Mouse (Mus musculus) heart, embryonic 14.5 days (tissue): Measurements from ENCODE around the gene Nme7. TPM values are rescaled to one million over a fixed set of nuclear protein-coding genes. Genes with fewer than 3 reads are reported as not detected.

ENCODE experiments used
- ATAC-seq: fragments of 200-750 bp; cut with Nextera tagmentation; 2 replicates; pipeline ENCODE4 v1.8.0; 2017; ENCODE audit warnings: low read depth, moderate TSS enrichment; ENCODE audit not compliant: insufficient number of reproducible peaks, insufficient read depth, low FRiP score
- H3K27ac ChIP-seq, 2 experiments: fragments of 200-500 bp in 1 of 2; fragments of 300-500 bp in 1 of 2; sonication (generic) in 1 of 2; replicated peaks in 1 of 2; 2 replicates each; pipeline ENCODE4 v1.5.1; 2012 to 2014; ENCODE audit warnings: low read depth in 2 of 2, low read length in 2 of 2, control low read depth in 1 of 2, mild to moderate bottlenecking in 1 of 2, mixed read lengths in 1 of 2; ENCODE audit not compliant: control insufficient read depth in 1 of 2, insufficient read depth in 1 of 2
- H3K27me3 ChIP-seq: fragments of 300-500 bp; sonication (generic); 2 replicates; pipeline ENCODE4 v1.6.1; 2014; ENCODE audit warnings: mild to moderate bottlenecking, low read length, control low read depth; ENCODE audit not compliant: control insufficient read depth, insufficient read depth
- H3K36me3 ChIP-seq: fragments of 300-500 bp; sonication (generic); 2 replicates; pipeline ENCODE4 v1.6.1; 2014; ENCODE audit warnings: mild to moderate bottlenecking, control low read depth, low read length, mixed read lengths; ENCODE audit not compliant: control insufficient read depth, insufficient read depth
- H3K4me1 ChIP-seq, 2 experiments: fragments of 200-500 bp in 1 of 2; fragments of 300-500 bp in 1 of 2; sonication (generic) in 1 of 2; 2 replicates each; pipeline ENCODE4 v1.6.1; 2012 to 2014; ENCODE audit warnings: low read length in 2 of 2, control low read depth in 1 of 2, mixed read lengths in 1 of 2; ENCODE audit not compliant: control insufficient read depth in 2 of 2, insufficient read depth in 2 of 2
- H3K4me2 ChIP-seq: fragments of 300-500 bp; sonication (generic); 2 replicates; pipeline ENCODE4 v1.6.1; 2014; ENCODE audit warnings: mild to moderate bottlenecking, low read length
- H3K4me3 ChIP-seq, 2 experiments: fragments of 200-500 bp in 1 of 2; fragments of 300-500 bp in 1 of 2; sonication (generic) in 1 of 2; 2 replicates each; pipeline ENCODE4 v1.5.1; 2012 to 2014; ENCODE audit warnings: low read length in 2 of 2, mild to moderate bottlenecking in 2 of 2, control low read depth in 1 of 2, low read depth in 1 of 2, moderate library complexity in 1 of 2; ENCODE audit not compliant: control insufficient read depth in 1 of 2, insufficient read depth in 1 of 2
- H3K9ac ChIP-seq: fragments of 300-500 bp; sonication (generic); 2 replicates; pipeline ENCODE4 v1.6.1; 2014; ENCODE audit warnings: mild to moderate bottlenecking, low read length
- H3K9me3 ChIP-seq: fragments of 300-500 bp; sonication (generic); 2 replicates; pipeline ENCODE4 v1.6.1; 2016; ENCODE audit warnings: low read length, control low read depth; ENCODE audit not compliant: control insufficient read depth
- WGBS: fragments of 180-500 bp; shearing (Covaris S2); extraction: QIAGEN DNeasy Blood & Tissue Kit; methylation state at CpG from one replicate; pipeline ENCODE4 v1.1.7; 2014; 5-methylcytosine and 5-hydroxymethylcytosine counted together
- polyA plus RNA-seq: library from polyadenylated mRNA; unstranded; fragments of >200 nt; fragmentation: Nextera tagmentation; extraction: Ambion mirVana; gene quantifications from 2 replicates; pipeline ENCODE4 v1.2.1, GENCODE M21; 2014

Nme7 gene
- polyA plus RNA-seq, 1 experiment from 2014 or later, result 19.4 TPM

GRCm38 (mm10) chr1:164416692-164417394, 112.9 kb downstream of the Nme7 start:
- no peak for ATAC-seq
- H3K4me3 ChIP-seq, result no peak overlapping the region
- H3K27ac ChIP-seq, result no peak overlapping the region
- no peak overlapping the region for H3K9ac ChIP-seq
- WGBS, result 65% methylated on average over 12 of the region's 12 CpGs
- no peak overlapping the region for H3K4me2 ChIP-seq
- H3K9me3 ChIP-seq, result no peaks in the 10 kb centered on the region
- peaks cover 0 to 4% of the 10 kb centered on the region in 2 experiments; a peak in 2 of 4 replicates for H3K4me1 ChIP-seq
- H3K36me3 ChIP-seq, result no peaks in the 10 kb centered on the region
- no peaks in the 10 kb centered on the region for H3K27me3 ChIP-seq

- H3K9me3 ChIP-seq, result no peaks in the 10 kb centered on the region
- no peak overlapping the region for H3K4me2 ChIP-seq
- no peak overlapping the region; a peak in 1 of 4 replicates for H3K27ac ChIP-seq
- no peaks in the 10 kb centered on the region for H3K27me3 ChIP-seq
- H3K9ac ChIP-seq, result no peak overlapping the region
- H3K36me3 ChIP-seq, result no peaks in the 10 kb centered on the region
- H3K4me3 ChIP-seq, result no peak overlapping the region
- ATAC-seq, result no peak
- 42% methylated on average over 3 of the region's 3 CpGs for WGBS
- peaks cover 0 to 4% of the 10 kb centered on the region in 2 experiments; a peak in 2 of 4 replicates for H3K4me1 ChIP-seq
Measured at GRCm38 (mm10) chr1:164417604-164418003, 113.7 kb downstream of the Nme7 start.

GRCm38 (mm10) chr1:164418320-164418719, 114.4 kb downstream of the Nme7 start:
- H3K9ac ChIP-seq, result no peak overlapping the region
- H3K9me3 ChIP-seq, result no peaks in the 10 kb centered on the region
- H3K27me3 ChIP-seq, result no peaks in the 10 kb centered on the region
- no peak for ATAC-seq
- H3K4me1 ChIP-seq, result peaks cover 0 to 4% of the 10 kb centered on the region in 2 experiments; a peak in 2 of 4 replicates
- H3K4me3 ChIP-seq, result no peak overlapping the region
- H3K27ac ChIP-seq, result no peak overlapping the region
- H3K4me2 ChIP-seq, result no peak overlapping the region
- no peaks in the 10 kb centered on the region for H3K36me3 ChIP-seq
- 90% methylated on average over 10 of the region's 10 CpGs for WGBS

- Histone ChIP-seq H3K4me2 (no peak overlapping the region), H3K4me3 (no peak overlapping the region), H3K27ac (no peak overlapping the region), H3K9me3 (no peaks in the 10 kb centered on the region), H3K4me1 (peaks cover 0 to 4% of the 10 kb centered on the region in 2 experiments; a peak in 2 of 4 replicates), H3K36me3 (no peaks in the 10 kb centered on the region), H3K9ac (no peak overlapping the region), H3K27me3 (no peaks in the 10 kb centered on the region)
- no peak for ATAC-seq
- WGBS, result 78% methylated on average over 8 of the region's 8 CpGs
Measured at GRCm38 (mm10) chr1:164419401-164419800, 115.5 kb downstream of the Nme7 start.

- Histone ChIP-seq H3K4me3 (no peak overlapping the region), H3K27me3 (no peaks in the 10 kb centered on the region), H3K9ac (no peak overlapping the region), H3K27ac (no peak overlapping the region), H3K9me3 (no peaks in the 10 kb centered on the region), H3K36me3 (no peaks in the 10 kb centered on the region), H3K4me2 (no peak overlapping the region), H3K4me1 (peaks cover 0 to 4% of the 10 kb centered on the region in 2 experiments; a peak in 2 of 4 replicates)
- 74% methylated on average over 6 of the region's 6 CpGs for WGBS
- no peak for ATAC-seq
Measured at GRCm38 (mm10) chr1:164420623-164421354, 116.9 kb downstream of the Nme7 start.

- Histone ChIP-seq H3K4me3 (no peak overlapping the region), H3K4me1 (peaks cover 5 to 20% of the 10 kb centered on the region in 2 experiments), H3K4me2 (no peak overlapping the region), H3K27me3 (no peaks in the 10 kb centered on the region), H3K36me3 (no peaks in the 10 kb centered on the region), H3K9ac (no peak overlapping the region), H3K27ac (no peak overlapping the region), H3K9me3 (no peaks in the 10 kb centered on the region)
- ATAC-seq, result no peak
- WGBS, result 41% methylated on average over 7 of the region's 7 CpGs
Measured at GRCm38 (mm10) chr1:164426227-164426626, 122.3 kb downstream of the Nme7 start.

GRCm38 (mm10) chr1:164427777-164428176, 123.9 kb downstream of the Nme7 start:
- Histone ChIP-seq H3K4me2 (no peak overlapping the region), H3K4me1 (peaks cover 5 to 20% of the 10 kb centered on the region in 2 experiments), H3K4me3 (no peak overlapping the region), H3K27me3 (no peaks in the 10 kb centered on the region), H3K9ac (no peak overlapping the region), H3K36me3 (no peaks in the 10 kb centered on the region), H3K9me3 (no peaks in the 10 kb centered on the region), H3K27ac (no peak overlapping the region)
- WGBS, result 67% methylated on average over 7 of the region's 7 CpGs
- ATAC-seq, result no peak
